Mouse (Mus musculus) spleen, adult 2 months (tissue): ENCODE results near the gene Samd4. TPM values are rescaled to one million over a fixed set of nuclear protein-coding genes. Genes with fewer than 3 reads are reported as not detected.

ENCODE experiments used
- DNase-seq, 2 experiments: peaks; one replicate each; pipeline versions ENCODE4 v3.0.0 to v3.0.0-alpha.2; 2012 to 2021; ENCODE audit warnings: low spot score in 2 of 2, low read depth in 1 of 2
- H3K27ac ChIP-seq: fragments of 200-500 bp; 2 replicates; pipeline ENCODE4 v1.5.1; 2012; ENCODE audit warnings: low read length, inconsistent platforms; ENCODE audit not compliant: insufficient read depth
- H3K27me3 ChIP-seq: fragments of 200-500 bp; 2 replicates; pipeline ENCODE4 v1.6.1; 2012; ENCODE audit warnings: mild to moderate bottlenecking, moderate library complexity, low read length, inconsistent platforms; ENCODE audit not compliant: control insufficient read depth, insufficient read depth
- H3K36me3 ChIP-seq: fragments of 200-500 bp; 2 replicates; pipeline ENCODE4 v1.6.1; 2012; ENCODE audit warnings: mild to moderate bottlenecking, low read length, inconsistent platforms; ENCODE audit not compliant: control insufficient read depth, insufficient read depth
- H3K4me1 ChIP-seq: fragments of 200-500 bp; 2 replicates; pipeline ENCODE4 v1.6.1; 2011; ENCODE audit warnings: inconsistent platforms; ENCODE audit not compliant: control insufficient read depth, insufficient read depth, insufficient read length
- H3K4me3 ChIP-seq: fragments of 200-500 bp; 2 replicates; pipeline ENCODE4 v1.5.1; 2011; ENCODE audit warnings: mild to moderate bottlenecking, inconsistent platforms; ENCODE audit not compliant: insufficient read depth, insufficient read length; ENCODE audit errors: extremely low read depth
- CTCF ChIP-seq: fragments of 200-500 bp; IDR thresholded peaks from 2 replicates; pipeline ENCODE4 v1.5.1; 2011; ENCODE audit warnings: mild to moderate bottlenecking, inconsistent platforms; ENCODE audit not compliant: insufficient read depth, insufficient read length, insufficient replicate concordance; ENCODE audit errors: extremely low read depth
- POLR2A ChIP-seq: fragments of 200-500 bp; IDR thresholded peaks from 2 replicates; pipeline ENCODE4 v1.6.1; 2011; ENCODE audit warnings: low read depth, low read length, inconsistent platforms
- WGBS: fragments of 180-500 bp; shearing (Covaris S2); methylation state at CpG from one replicate; pipeline ENCODE4 v1.1.7; 2018; 5-methylcytosine and 5-hydroxymethylcytosine counted together
- polyA plus RNA-seq: library from polyadenylated mRNA; depleted of rRNA; stranded (reverse); fragments of >200 nt; gene quantifications from 2 replicates; pipeline ENCODE4 v1.2.3, GENCODE M21; 2012

Gene Samd4
- polyA plus RNA-seq, 1 experiment = 3.7 TPM

DNA sequence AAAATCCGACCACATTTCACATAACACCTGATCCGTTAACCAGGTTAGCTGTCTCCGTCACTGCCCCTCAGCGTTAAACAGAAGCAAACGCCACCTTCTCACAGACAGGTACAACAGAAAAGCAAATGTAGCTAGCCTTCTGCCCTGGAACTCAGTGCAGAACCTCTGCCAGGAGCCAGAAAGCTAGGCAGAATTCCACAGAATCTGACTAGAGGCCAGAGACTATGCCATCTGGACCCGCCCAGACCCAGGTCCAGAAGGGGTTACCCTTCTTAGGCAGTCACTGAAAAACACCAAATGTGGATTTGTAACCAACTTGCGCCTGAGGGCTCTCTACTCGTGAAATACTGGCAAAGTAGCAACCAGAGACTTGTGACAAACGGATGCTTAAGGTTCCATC lies 228.7 kb downstream of the Samd4 start:
- no peaks in the 10 kb centered on the region for H3K27me3 ChIP-seq
- no peak overlapping the region for H3K4me3 ChIP-seq
- no peaks in the 10 kb centered on the region for H3K36me3 ChIP-seq
- TF ChIP-seq CTCF (no peak), POLR2A (no peak)
- no peaks in the 10 kb centered on the region for H3K4me1 ChIP-seq
- 71% methylated on average over 9 of the region's 9 CpGs for WGBS
- DNase-seq = no peak
- no peak overlapping the region for H3K27ac ChIP-seq

DNA sequence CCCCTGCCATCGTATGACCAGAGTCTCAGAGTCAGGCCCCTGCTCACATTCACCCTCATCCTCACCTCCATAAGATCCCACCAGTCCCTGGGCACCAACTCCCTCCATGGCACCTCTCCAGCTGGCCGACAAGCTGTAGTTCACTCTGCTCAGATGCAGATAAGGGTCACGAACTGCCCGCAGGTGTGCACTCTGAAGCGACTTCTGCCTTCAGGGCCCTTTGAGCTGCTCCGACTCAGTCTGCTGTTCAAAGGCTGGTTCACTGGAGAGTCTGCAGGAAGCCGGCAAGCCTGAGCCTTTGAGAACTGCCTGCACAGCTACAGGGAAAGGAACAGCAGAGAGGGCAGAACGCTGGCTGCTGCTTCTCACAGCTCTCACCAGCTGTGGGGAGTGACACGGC lies 232.5 kb downstream of the Samd4 start:
- TF ChIP-seq CTCF (no peak), POLR2A (no peak)
- 69% methylated on average over 9 of the region's 9 CpGs for WGBS
- no peak overlapping the region for H3K27ac ChIP-seq
- H3K27me3 ChIP-seq = no peaks in the 10 kb centered on the region
- no peaks in the 10 kb centered on the region for H3K4me1 ChIP-seq
- H3K36me3 ChIP-seq = no peaks in the 10 kb centered on the region
- DNase-seq = no peak
- no peak overlapping the region for H3K4me3 ChIP-seq

DNA sequence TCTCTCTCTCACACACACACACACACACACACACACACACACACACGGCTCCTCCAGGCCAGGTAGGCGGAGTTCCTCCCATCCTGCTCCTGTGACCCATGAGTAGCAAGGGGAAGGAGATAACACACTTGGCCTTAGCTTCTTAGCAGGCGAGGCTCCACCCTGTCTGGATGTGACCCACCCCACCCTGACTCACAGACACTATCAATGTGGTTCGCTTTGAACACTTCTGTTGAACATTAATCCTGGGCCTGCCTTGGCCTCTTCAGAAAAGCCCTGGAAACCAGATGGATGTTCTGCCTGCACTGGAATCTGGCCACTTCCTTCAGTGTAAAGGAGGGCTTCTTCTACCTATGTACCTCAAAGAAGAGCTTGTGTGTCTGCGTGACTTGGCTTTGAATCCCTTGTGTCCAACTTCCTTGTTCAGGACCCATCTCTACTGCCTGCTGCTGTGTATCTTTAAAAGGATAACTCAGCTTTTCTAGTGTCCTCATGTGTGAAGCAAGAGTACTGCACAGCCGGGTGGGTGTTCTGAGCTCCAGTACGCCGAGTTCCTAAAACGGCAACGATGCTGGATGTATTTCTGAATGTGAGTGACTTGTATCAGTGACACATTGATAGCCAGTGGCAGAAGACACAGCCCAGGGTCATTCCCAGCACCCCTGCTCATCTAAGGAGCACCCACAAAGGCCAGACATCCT lies 233.6 kb downstream of the Samd4 start:
- TF ChIP-seq POLR2A = no peak
- no peak for TF ChIP-seq CTCF
- Histone ChIP-seq H3K36me3 (no peaks in the 10 kb centered on the region), H3K4me1 (no peaks in the 10 kb centered on the region), H3K27ac (no peak overlapping the region), H3K27me3 (no peaks in the 10 kb centered on the region), H3K4me3 (no peak overlapping the region)
- no peak for DNase-seq
- WGBS = 73% methylated on average over 9 of the region's 10 CpGs

DNA sequence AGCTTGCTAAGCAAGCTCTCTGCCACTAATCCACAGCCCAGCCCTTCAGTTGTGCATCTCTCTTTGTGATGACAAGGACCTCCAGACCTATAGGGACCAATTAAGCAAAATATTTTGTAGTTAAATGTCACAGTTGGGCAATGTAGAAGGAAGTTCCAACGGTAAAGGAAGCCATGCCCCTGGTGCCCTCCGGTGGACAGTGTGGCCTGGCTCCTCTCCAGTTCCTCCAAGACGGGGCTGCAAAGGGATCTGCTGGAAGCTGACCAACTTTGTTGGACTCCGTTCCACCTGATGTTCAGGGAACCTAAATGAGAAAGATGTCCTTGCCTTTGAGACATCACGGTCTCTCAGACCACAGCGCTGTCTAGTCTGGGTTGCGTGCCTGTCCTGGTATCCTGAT lies 234.9 kb downstream of the Samd4 start:
- 49% methylated on average over 7 of the region's 7 CpGs for WGBS
- DNase-seq = no peak
- Histone ChIP-seq H3K27me3 (no peaks in the 10 kb centered on the region), H3K4me1 (no peaks in the 10 kb centered on the region), H3K36me3 (no peaks in the 10 kb centered on the region), H3K4me3 (no peak overlapping the region), H3K27ac (no peak overlapping the region)
- TF ChIP-seq CTCF = no peak
- no peak for TF ChIP-seq POLR2A

DNA sequence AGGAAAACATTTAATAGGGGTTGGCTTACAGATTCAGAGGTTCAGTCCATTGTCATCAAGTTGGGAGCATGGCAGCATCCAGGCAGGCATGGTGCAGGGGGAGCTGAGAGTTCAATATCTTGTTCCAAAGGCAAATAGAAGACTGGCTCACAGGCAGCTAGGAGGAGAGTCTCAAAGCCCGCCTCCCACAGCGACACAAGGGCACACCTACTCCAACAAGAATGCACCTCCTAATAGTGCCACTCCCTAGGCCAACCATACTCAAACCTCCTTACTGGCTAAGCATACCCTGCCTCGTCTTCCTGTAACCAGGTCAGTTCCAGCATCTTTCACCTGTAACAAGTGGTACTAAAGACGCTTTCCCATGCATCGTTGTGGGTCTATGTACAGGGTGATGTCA lies 245.3 kb downstream of the Samd4 start:
- no peaks in the 10 kb centered on the region for H3K27me3 ChIP-seq
- no peak overlapping the region for H3K27ac ChIP-seq
- H3K4me1 ChIP-seq = no peaks in the 10 kb centered on the region
- 95% methylated on average over 5 of the region's 5 CpGs for WGBS
- no peaks in the 10 kb centered on the region for H3K36me3 ChIP-seq
- no peak for DNase-seq
- no peak overlapping the region for H3K4me3 ChIP-seq
- TF ChIP-seq CTCF (no peak), POLR2A (no peak)

DNA sequence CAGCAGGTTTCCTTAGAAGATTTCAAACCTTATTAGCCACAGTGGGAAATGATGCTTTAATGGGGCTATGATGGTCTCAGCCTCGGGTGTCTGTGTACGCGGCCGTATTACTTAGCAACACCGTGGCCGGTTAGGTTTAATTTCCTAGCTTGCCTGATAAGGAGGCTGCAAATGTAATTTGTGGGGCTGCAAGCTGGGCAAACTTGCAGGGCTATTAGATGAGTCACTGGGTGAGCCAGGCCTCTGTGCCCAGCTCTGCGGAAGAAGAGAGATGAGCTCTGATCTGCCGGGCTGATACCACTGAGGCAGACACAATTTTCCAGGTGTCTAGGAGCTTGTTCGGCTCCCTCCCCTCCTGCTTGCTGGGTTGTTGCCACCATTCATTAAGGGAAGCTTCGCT lies 251.3 kb downstream of the Samd4 start:
- WGBS = 83% methylated on average over 10 of the region's 10 CpGs

DNA sequence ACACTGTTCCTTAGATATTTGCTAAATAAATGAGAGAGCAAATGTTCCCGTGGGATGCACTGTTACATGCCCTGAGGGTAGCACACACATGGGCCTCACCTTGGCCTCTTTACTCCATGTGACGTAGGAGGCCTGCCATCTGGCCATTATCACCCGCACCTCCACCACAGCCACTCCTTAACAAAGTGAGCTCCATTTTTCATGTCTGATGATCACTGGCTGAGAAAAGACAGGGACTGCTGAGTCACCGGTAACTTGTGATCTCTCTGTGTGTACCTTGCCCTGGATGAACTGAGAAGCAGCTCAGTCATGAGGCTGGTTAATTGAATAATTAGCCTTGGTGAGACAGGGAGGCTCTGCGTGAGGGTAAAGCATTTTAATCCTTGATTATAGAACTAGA lies 254.0 kb downstream of the Samd4 start:
- Histone ChIP-seq H3K4me1 (no peaks in the 10 kb centered on the region), H3K4me3 (no peak overlapping the region), H3K27ac (no peak overlapping the region), H3K36me3 (no peaks in the 10 kb centered on the region), H3K27me3 (no peaks in the 10 kb centered on the region)
- TF ChIP-seq CTCF (no peak), POLR2A (no peak)
- 83% methylated on average over 5 of the region's 5 CpGs for WGBS
- no peak for DNase-seq

More for the DNA sequence above, 251.3 kb downstream of the Samd4 start:
- Histone ChIP-seq H3K36me3 (no peaks in the 10 kb centered on the region), H3K27me3 (no peaks in the 10 kb centered on the region), H3K27ac (no peak overlapping the region), H3K4me1 (no peaks in the 10 kb centered on the region), H3K4me3 (no peak overlapping the region)
- no peak for DNase-seq
- TF ChIP-seq POLR2A (no peak), CTCF (no peak)
